Mouse (Mus musculus) lung, postnatal 0 days (tissue): ENCODE results near the gene Cbr2.
A peak's percentile ranks its signal among the peaks of the same experiment; 100 is the strongest.

ENCODE experiments used
- CTCF ChIP-seq: IDR thresholded peaks from 2 replicates; pipeline ENCODE4 v1.5.1; 2016; ENCODE audit warnings: antibody characterized with exemption, mild to moderate bottlenecking
- EP300 ChIP-seq: IDR thresholded peaks from 2 replicates; pipeline ENCODE4 v1.6.1; 2016; ENCODE audit warnings: antibody characterized with exemption, mild to moderate bottlenecking, control low read depth

GRCm38 (mm10) chr11:120696568-120696967, 35.3 kb downstream of the Cbr2 start:
- TF ChIP-seq CTCF = peak; percentile 55
- TF ChIP-seq EP300 = no peak
